Mouse (Mus musculus) brain, embryonic 18.5 days (tissue): Measurements from ENCODE around the gene Sdc3.

ENCODE experiments used
- DNase-seq: peaks from one replicate; pipeline ENCODE4 v3.0.0-alpha.2; 2012; ENCODE audit warnings: low read depth, low spot score

Sdc3 gene

GRCm38 (mm10) chr4:130794771-130795170 is 2.4 kb downstream of the Sdc3 start:
- DNase-seq, result no peak

GRCm38 (mm10) chr4:130795970-130796369 is 3.6 kb downstream of the Sdc3 start:
- no peak for DNase-seq

GRCm38 (mm10) chr4:130797201-130798051 is 5.1 kb downstream of the Sdc3 start:
- DNase-seq, result no peak

GRCm38 (mm10) chr4:130798416-130798815 is 6.1 kb downstream of the Sdc3 start:
- DNase-seq, result no peak

GRCm38 (mm10) chr4:130799118-130799517 is 6.8 kb downstream of the Sdc3 start:
- DNase-seq, result no peak

- DNase-seq, result no peak
Observed at GRCm38 (mm10) chr4:130799582-130799981, 7.2 kb downstream of the Sdc3 start.

GRCm38 (mm10) chr4:130800147-130800546 is 7.8 kb downstream of the Sdc3 start:
- DNase-seq, result no peak

GRCm38 (mm10) chr4:130801198-130801597 is 8.9 kb downstream of the Sdc3 start:
- DNase-seq, result no peak

- no peak for DNase-seq
Observed at GRCm38 (mm10) chr4:130801624-130802329, 9.4 kb downstream of the Sdc3 start.

GRCm38 (mm10) chr4:130803591-130803990 is 11.3 kb downstream of the Sdc3 start:
- no peak for DNase-seq

GRCm38 (mm10) chr4:130804292-130804691 is 12.0 kb downstream of the Sdc3 start:
- no peak for DNase-seq

GRCm38 (mm10) chr4:130804771-130805361 is 12.5 kb downstream of the Sdc3 start:
- DNase-seq, result no peak

GRCm38 (mm10) chr4:130805746-130806145 is 13.4 kb downstream of the Sdc3 start:
- DNase-seq, result no peak

- DNase-seq, result no peak
Observed at GRCm38 (mm10) chr4:130806746-130807145, 14.4 kb downstream of the Sdc3 start.

GRCm38 (mm10) chr4:130809784-130810183 is 17.4 kb downstream of the Sdc3 start:
- no peak for DNase-seq

GRCm38 (mm10) chr4:130810845-130811244 is 18.5 kb downstream of the Sdc3 start:
- DNase-seq, result no peak

- no peak for DNase-seq
Observed at GRCm38 (mm10) chr4:130811385-130811784, 19.0 kb downstream of the Sdc3 start.

- DNase-seq, result no peak
Observed at GRCm38 (mm10) chr4:130813958-130814357, 21.6 kb downstream of the Sdc3 start.

GRCm38 (mm10) chr4:130814742-130815330 is 22.5 kb downstream of the Sdc3 start:
- DNase-seq, result no peak

- no peak for DNase-seq
Observed at GRCm38 (mm10) chr4:130815860-130816259, 23.5 kb downstream of the Sdc3 start.

GRCm38 (mm10) chr4:130819806-130820205 is 27.5 kb downstream of the Sdc3 start:
- DNase-seq, result no peak

- DNase-seq, result no peak
Observed at GRCm38 (mm10) chr4:130820594-130821255, 28.4 kb downstream of the Sdc3 start.
